Mouse (Mus musculus): ENCODE measurements around the gene Mettl21a.
"Not testable (repeated sequence)": the region's sequence is repeated elsewhere in the genome, so short reads cannot be mapped to it uniquely, and the experiment has no call there.

- TF ChIP-seq GATA1, TAL1 (IDR thresholded peaks at IDR 0.05; ENCODE audit: low read length): not testable (repeated sequence)
Observed at GRCm38 (mm10) chr1:64642541-64642940, 25.5 kb upstream of the Mettl21a start.

Measured in erythroblast, embryonic 14.5 days (primary cell).